Mouse (Mus musculus) ES-E14 (cell line): ENCODE results near the gene Micall1. TPM values are rescaled to one million over a fixed set of nuclear protein-coding genes. Genes with fewer than 3 reads are reported as not detected.

Experiments
- DNase-seq: peaks from one replicate; pipeline ENCODE4 v3.0.0-alpha.2; 2013; ENCODE audit warnings: low read depth, low spot score
- H3K27ac ChIP-seq: 2 replicates; pipeline ENCODE4 v1.5.1; 2012; ENCODE audit warnings: low read depth, mild to moderate bottlenecking, low read length, moderate library complexity, mixed read lengths; ENCODE audit not compliant: poor library complexity, insufficient read depth, severe bottlenecking
- H3K36me3 ChIP-seq: 2 replicates; pipeline ENCODE4 v1.6.1; 2012; ENCODE audit warnings: mild to moderate bottlenecking, low read length, moderate library complexity, mixed read lengths; ENCODE audit not compliant: control insufficient read depth, poor library complexity, insufficient read depth, severe bottlenecking
- H3K4me1 ChIP-seq, 2 experiments: fragments of 150-350 bp in 1 of 2; sonication (generic) in 1 of 2; 2 replicates each; pipeline ENCODE4 v1.6.1; 2012; ENCODE audit warnings: low read length in 2 of 2, mild to moderate bottlenecking in 1 of 2, mixed read lengths in 1 of 2; ENCODE audit not compliant: control insufficient read depth in 2 of 2, insufficient read depth in 2 of 2, poor library complexity in 1 of 2
- H3K4me3 ChIP-seq, 2 experiments: fragments of 150-350 bp in 1 of 2; sonication (generic) in 1 of 2; 2 replicates each; pipeline ENCODE4 v1.5.1; 2012; ENCODE audit warnings: low read length in 2 of 2, low read depth in 1 of 2, mild to moderate bottlenecking in 1 of 2, mixed read lengths in 1 of 2; ENCODE audit not compliant: insufficient read depth in 1 of 2, poor library complexity in 1 of 2, severe bottlenecking in 1 of 2
- H3K9ac ChIP-seq: 2 replicates; pipeline ENCODE4 v1.6.1; 2012; ENCODE audit warnings: low read depth, mild to moderate bottlenecking, low read length, mixed read lengths; ENCODE audit not compliant: poor library complexity, insufficient read depth, severe bottlenecking
- H3K9me3 ChIP-seq: fragments of 150-350 bp; sonication (generic); 2 replicates; pipeline ENCODE4 v1.6.1; 2012; ENCODE audit warnings: low read depth, mild to moderate bottlenecking, low read length; ENCODE audit not compliant: control insufficient read depth, insufficient read depth
- CHD2 ChIP-seq: IDR thresholded peaks from 2 replicates; pipeline ENCODE4 v1.6.1; 2014; ENCODE audit warnings: mild to moderate bottlenecking, low read depth, low read length, inconsistent platforms
- HCFC1 ChIP-seq: IDR thresholded peaks from 2 replicates; pipeline ENCODE4 v1.6.1; 2012; ENCODE audit warnings: low read length, inconsistent platforms, borderline replicate concordance; ENCODE audit not compliant: insufficient read depth
- MAFK ChIP-seq: IDR thresholded peaks from 2 replicates; pipeline ENCODE4 v1.6.1; 2014; ENCODE audit warnings: mild to moderate bottlenecking, low read depth, low read length, inconsistent platforms; ENCODE audit not compliant: insufficient read depth
- ZC3H11A ChIP-seq: IDR thresholded peaks from 2 replicates; pipeline ENCODE4 v1.6.1; 2012; ENCODE audit warnings: low read depth, mild to moderate bottlenecking, inconsistent platforms, low read length, borderline replicate concordance
- ZNF384 ChIP-seq: IDR thresholded peaks from 2 replicates; pipeline ENCODE4 v1.6.1; 2012; ENCODE audit warnings: low read depth, low read length, inconsistent platforms
- in situ Hi-C, 2 experiments: fragments of 600-800 bp; cut with MboI; formaldehyde crosslinking; loops; one replicate each; pipeline ENCODE4 v1.15.1; 2025; ENCODE audit warnings: low sequenced_read_pairs in 2 of 2, inconsistent platforms in 1 of 2; ENCODE audit not compliant: unreplicated experiment in 2 of 2
- total RNA-seq: library from RNA; depleted of rRNA; stranded (reverse); fragments of 300-350 nt; gene quantifications from 2 replicates; pipeline ENCODE4 v1.2.3, GENCODE M21; 2012

Micall1 gene
- total RNA-seq, 1 experiment: 7.7 TPM

DNA sequence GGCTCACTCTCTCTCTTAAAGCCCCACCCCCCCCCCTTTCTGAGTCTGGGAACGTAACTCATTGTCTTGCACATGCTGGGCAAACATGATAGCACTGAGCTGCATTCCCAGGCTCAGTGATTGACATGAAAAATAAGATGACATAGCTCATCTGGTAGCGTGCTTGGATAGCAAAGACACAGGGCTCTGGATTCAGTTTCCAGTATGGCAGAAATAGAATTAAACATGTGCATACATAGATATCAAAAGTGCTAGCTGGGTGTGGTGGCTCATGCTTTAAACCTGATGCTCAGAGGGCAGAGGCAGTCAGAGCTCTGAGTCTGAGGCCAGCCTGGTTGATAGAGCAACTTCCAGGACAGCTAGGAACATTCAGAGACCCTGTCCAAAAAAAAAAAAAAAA, 2.9 kb upstream of the Micall1 start:
- Histone ChIP-seq H3K4me1 (peaks cover 4 to 6% of the 10 kb centered on the region in 2 experiments; a peak in 2 of 4 replicates), H3K36me3 (no peaks in the 10 kb centered on the region), H3K9me3 (no peaks in the 10 kb centered on the region), H3K4me3 (no peak overlapping the region), H3K27ac (no peak overlapping the region), H3K9ac (no peak overlapping the region)
- TF ChIP-seq HCFC1 (no peak), CHD2 (no peak), ZNF384 (no peak)
- no peak for DNase-seq
- in situ Hi-C loops: no loop called here

DNA sequence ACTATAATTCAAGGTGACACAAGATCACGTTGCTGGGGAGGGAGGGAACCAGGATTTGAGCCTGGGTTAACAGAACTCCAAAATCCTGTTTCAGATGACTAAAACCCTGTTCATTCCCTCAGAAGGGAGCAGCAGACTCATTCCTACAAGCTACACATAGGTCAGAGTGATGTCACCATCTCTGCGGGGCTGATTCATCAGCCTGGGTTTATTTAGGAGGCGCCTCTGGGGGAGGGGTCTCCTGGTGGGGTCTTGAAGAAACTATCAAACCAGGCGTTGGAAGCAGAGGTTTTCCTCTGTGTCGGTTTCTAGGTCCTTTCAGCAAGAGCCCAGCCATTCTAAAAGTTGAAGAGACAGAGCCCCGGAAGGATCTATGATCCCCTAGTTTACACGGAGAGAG, 732 bp upstream of the Micall1 start:
- Histone ChIP-seq H3K4me3 (peak overlapping the region in 1 of 2 experiments; percentile 90; a peak in 2 of 4 replicates), H3K36me3 (no peaks in the 10 kb centered on the region; the same call in 1 of the 2 replicates), H3K4me1 (peaks cover 4 to 9% of the 10 kb centered on the region in 2 experiments; a peak in 2 of 4 replicates), H3K27ac (no peak overlapping the region), H3K9ac (no peak overlapping the region), H3K9me3 (no peaks in the 10 kb centered on the region)
- DNase-seq: no peak
- TF ChIP-seq ZC3H11A (no peak), CHD2 (no peak), HCFC1 (no peak), MAFK (no peak), ZNF384 (no peak)
- in situ Hi-C loops: no loop called here

DNA sequence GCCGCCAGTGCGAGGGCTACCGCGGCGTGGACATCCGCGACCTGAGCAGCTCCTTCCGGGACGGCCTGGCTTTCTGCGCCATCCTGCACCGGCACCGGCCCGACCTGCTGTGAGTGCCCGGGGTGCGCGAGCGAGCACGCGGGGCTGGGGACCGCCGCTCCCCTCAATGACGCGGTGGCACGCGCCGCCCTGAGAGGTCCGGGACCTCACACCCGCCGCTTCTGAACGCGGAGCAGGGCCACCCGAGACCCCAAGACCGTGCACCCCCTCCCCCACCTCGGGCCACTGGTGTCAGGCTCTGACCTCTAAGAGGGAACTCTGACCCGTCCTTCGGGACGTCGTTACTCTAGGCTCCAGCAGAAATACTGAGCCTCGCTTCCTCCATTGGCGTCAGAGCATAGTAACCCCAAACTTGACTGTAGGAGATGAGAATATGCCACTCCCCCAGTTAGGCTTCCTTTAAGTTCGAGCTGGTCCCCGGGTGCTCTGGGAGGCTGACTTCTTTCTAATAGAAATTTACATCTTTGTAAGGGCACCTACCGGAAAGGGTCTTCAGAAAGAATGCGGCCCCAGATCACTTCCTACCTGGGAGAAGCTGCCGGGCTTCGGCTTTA, 730 bp downstream of the Micall1 start:
- in situ Hi-C loops: no loop called here
- TF ChIP-seq CHD2 (no peak), ZNF384 (no peak), ZC3H11A (no peak)
- H3K4me3 ChIP-seq: peak overlapping the region; percentile 79 to 90
- DNase-seq: no peak
- peak overlapping the region; percentile 82 for H3K9ac ChIP-seq
- no peak overlapping the region for H3K27ac ChIP-seq
- H3K4me1 ChIP-seq: peaks cover 4 to 10% of the 10 kb centered on the region in 2 experiments; a peak in 2 of 4 replicates
- no peaks in the 10 kb centered on the region for H3K9me3 ChIP-seq
- H3K36me3 ChIP-seq: no peaks in the 10 kb centered on the region; the same call in 1 of the 2 replicates

DNA sequence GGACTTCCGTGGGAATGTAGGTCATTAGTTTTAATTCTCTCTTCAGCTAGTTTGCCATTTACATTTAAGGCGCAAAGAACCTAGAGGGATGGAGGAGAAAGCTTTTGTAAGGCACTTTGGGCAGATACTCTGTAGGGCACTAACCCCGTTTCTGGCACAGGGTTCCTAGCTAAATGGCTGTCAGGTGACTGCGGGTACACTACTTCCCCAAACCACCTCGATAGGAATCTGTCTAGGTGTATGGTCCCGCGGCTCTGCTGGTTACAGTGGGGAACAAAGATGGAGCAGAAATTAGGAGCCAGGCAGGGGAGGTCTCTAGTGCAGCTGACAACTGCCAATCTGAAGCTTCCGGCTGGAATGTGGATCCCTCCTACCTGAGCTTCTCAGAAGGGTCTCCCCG, 1.3 kb downstream of the Micall1 start:
- H3K27ac ChIP-seq: no peak overlapping the region
- no peak for TF ChIP-seq ZC3H11A
- no peak for TF ChIP-seq CHD2
- TF ChIP-seq MAFK: no peak
- TF ChIP-seq ZNF384: no peak
- no peak for TF ChIP-seq HCFC1

DNA sequence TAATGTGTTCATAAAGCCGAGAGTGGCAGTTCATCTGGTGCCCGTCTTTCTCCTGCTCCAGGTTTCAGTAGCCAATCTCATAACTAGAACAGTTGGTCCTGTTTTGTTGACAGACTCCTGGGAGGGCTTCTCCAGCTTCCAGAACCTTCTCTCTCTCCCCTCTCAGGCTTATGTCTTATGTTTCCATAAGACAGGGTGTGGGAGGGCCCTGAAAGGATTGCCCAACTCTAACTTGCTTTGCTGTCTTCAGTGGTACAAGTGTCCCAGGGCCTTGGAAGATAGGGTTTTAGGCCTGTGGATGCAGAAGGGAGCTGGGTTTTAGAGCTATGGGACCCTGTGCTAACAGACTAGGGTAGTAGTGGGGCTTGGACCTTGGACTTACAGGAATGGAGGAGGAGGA, 1.8 kb downstream of the Micall1 start:
- in situ Hi-C loops: no loop called here
- H3K27ac ChIP-seq: no peak overlapping the region
- H3K9ac ChIP-seq: no peak overlapping the region
- DNase-seq: no peak
- 0 out of 4 replicates have a peak overlapping the region, but pooled peaks of 1 of the 2 experiments have one; percentile 90 for H3K4me3 ChIP-seq
- no peak for TF ChIP-seq ZNF384
- TF ChIP-seq MAFK: no peak
- no peak for TF ChIP-seq CHD2
- TF ChIP-seq HCFC1: no peak
- TF ChIP-seq ZC3H11A: no peak
- H3K36me3 ChIP-seq: no peaks in the 10 kb centered on the region; the same call in 1 of the 2 replicates
- peaks cover 4 to 14% of the 10 kb centered on the region in 2 experiments; a peak in 2 of 4 replicates for H3K4me1 ChIP-seq
- H3K9me3 ChIP-seq: no peaks in the 10 kb centered on the region

More for the DNA sequence above, 1.3 kb downstream of the Micall1 start:
- peak overlapping the region; percentile 79 to 90 for H3K4me3 ChIP-seq
- H3K9me3 ChIP-seq: no peaks in the 10 kb centered on the region
- no peak for DNase-seq
- H3K4me1 ChIP-seq: peaks cover 4 to 10% of the 10 kb centered on the region in 2 experiments; a peak in 2 of 4 replicates
- in situ Hi-C loops: no loop called here
- no peak overlapping the region for H3K9ac ChIP-seq
- no peaks in the 10 kb centered on the region; the same call in 1 of the 2 replicates for H3K36me3 ChIP-seq
